Comparison of ENCODE assay signal across 8 mouse cellular contexts in genomic region chr9:121718792-121719318, GRCm38 (mm10). TPM values are rescaled to one million over a fixed set of nuclear protein-coding genes. Genes with fewer than 3 reads are reported as not detected.
DNase-seq lines count a peak whose midpoint lies in the region; ATAC-seq lines count a peak whose summit lies in the region.

Gene Nktr (plus strand): TSS chr9:121719169.

- peaks cover 9% of the 10 kb centered on the region for H3K4me1 ChIP-seq in intestine, embryonic 14.5 days (replicated peaks; ENCODE audit: control insufficient read depth, insufficient read depth, low read length)

- peak within 1 kb of the TSS; percentile 76 for H3K4me2 ChIP-seq in intestine, embryonic 14.5 days (ENCODE audit: low read length)

- H3K4me3 ChIP-seq in intestine, embryonic 14.5 days (ENCODE audit: low read depth, low read length): peak within 1 kb of the TSS; percentile 53

- H3K9me3 ChIP-seq in intestine, embryonic 14.5 days (ENCODE audit: control insufficient read depth, low read length): no peaks in the 10 kb centered on the region

- intact Hi-C loops in left cerebral cortex, postnatal 14 days (cut with DNase I): no loop called here

- WGBS in intestine, embryonic 14.5 days: under 1% methylated on average over 53 of the region's 61 CpGs

- peak; percentile 96 for DNase-seq in adrenal gland, adult 18-20 months (ENCODE audit: low spot score in 2 of 2)
- peak; percentile 100 for DNase-seq in embryo, embryonic 11 days
- DNase-seq in gastrocnemius, postnatal 25 days: peak; percentile 99
- peak; percentile 94 for DNase-seq in intestine, embryonic 14.5 days (ENCODE audit: low spot score)
- DNase-seq in left cerebral cortex, postnatal 14 days (ENCODE audit: low spot score in 2 of 2): peak; percentile 98 to 99
- peak; percentile 99 for DNase-seq in mesoderm, embryonic 11.5 days (ENCODE audit: low read depth, low spot score)
- peak; percentile 96 to 98 for DNase-seq in right cerebral cortex, postnatal 36 days (ENCODE audit: low spot score in 2 of 2)
- peak; percentile 99 for DNase-seq in yolk sac, embryonic 10.5 days (ENCODE audit: low spot score)

- peak within 1 kb of the TSS; percentile 95 for H3K27ac ChIP-seq in intestine, embryonic 14.5 days (ENCODE audit: low read depth)

- H3K9ac ChIP-seq in intestine, embryonic 14.5 days (ENCODE audit: low read length): peak within 1 kb of the TSS; percentile 82

- no peaks in the 10 kb centered on the region for H3K36me3 ChIP-seq in intestine, embryonic 14.5 days (ENCODE audit: control insufficient read depth, insufficient read depth, low read length)

- peak; percentile 98 for ATAC-seq in intestine, embryonic 14.5 days (replicated peaks; ENCODE audit: low FRiP score, low TSS enrichment, low read depth)

- H3K27me3 ChIP-seq in intestine, embryonic 14.5 days (replicated peaks; ENCODE audit: control insufficient read depth, insufficient read depth, low read length): no peaks in the 10 kb centered on the region

RNA-seq across cellular contexts. Expression of gene Nktr, which starts in this region (rescaled TPM):
- 10 to 100 TPM; 61.9 to 62.7 TPM for total RNA-seq in adrenal gland, adult 18-20 months (2021)
- total RNA-seq in gastrocnemius, postnatal 25 days (2021): 10 to 100 TPM; 30.0 to 30.1 TPM
- polyA plus RNA-seq in intestine, embryonic 14.5 days (2014; fragmentation: Nextera tagmentation; extraction: Ambion mirVana): 69.7 and 71.7 TPM in 2 replicates
- 100 to 1,000 TPM; 102 to 103 TPM for total RNA-seq in left cerebral cortex, postnatal 14 days (2021)

Comparison
In these comparisons a context has a peak if more than half of its experiments do, and no peak if none do; other contexts are left out.
1. Peak in every context shown above with its lines: DNase-seq, ATAC-seq, H3K4me3 ChIP-seq and H3K27ac ChIP-seq.